Mouse (Mus musculus): ENCODE results near the gene Dapk1.

Gene Dapk1

DNA sequence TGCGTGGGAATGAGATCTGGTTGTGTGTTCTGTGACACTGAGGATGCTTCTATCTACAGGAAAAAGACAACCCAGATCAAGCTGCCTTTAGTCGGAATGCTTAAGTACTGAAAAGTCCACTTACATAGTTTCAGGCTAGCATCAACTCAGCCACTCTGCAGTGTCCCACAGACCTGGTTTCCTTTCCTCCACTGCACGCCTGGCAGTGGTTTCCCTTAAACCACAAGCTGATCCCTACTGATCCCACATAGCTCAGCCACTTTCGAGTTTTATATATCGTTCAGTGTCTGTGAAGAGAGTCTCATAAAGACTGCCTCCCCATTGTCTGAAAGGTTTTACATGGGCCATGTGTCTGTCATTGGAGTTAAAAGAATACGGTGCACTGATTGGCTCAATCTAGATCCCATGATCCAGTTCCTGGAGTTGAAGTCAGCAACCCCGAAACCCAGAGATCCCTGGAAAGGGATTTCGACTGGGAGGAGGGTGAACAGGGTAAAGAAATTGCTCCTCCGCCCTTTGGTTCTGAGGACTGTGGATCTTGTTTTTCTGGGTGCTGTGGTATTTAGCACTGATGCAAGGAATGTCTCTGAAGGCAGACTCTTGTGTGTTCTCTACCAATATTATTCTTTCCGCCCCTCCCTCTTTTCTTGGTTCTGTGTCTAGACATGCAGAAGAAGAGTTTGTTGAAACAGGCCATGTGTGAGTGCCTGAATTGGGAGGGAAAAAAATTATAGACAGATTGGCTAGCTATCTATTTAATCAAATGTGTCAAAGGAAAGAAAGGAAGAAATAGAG is 93.6 kb downstream of the Dapk1 start:
- CTCF ChIA-PET = no interaction called here

DNA sequence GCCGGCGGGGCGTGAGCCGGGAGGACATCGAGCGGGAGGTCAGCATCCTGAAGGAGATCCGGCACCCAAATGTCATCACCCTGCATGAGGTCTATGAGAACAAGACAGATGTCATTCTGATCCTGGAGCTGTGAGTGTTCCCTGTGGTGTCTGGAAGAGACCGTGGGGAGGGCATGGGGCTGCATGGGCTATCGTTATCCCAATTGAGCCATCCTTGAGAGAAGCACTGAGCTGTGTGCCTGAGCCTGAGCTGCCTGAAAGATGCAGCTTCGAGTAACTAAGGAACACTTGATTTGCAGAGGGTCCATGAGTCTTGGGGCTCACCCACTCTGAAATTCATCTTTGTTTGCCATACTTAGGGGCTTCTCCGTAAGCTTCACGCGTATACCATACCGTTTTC is 94.6 kb downstream of the Dapk1 start:
- CTCF ChIA-PET = no interaction called here

DNA sequence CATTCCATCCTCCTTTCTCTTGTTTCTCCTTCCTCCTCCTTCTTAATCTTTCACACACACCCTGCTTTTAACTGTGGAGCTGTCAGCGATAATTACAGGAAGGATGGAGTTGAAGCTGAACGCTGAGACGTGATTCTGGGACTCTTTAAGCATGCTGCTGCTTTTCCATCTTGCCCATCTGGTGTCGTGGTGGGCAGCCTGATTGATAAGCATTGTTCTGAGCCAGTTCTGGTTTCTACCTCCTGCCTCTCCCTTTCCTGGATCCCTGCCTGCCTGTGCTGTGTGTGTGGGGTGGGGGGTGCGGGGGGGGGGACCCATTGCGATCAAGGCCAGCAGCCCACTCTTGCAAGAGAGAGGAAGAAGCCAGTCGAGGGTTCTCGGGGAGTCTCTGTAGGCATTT is 95.0 kb downstream of the Dapk1 start:
- CTCF ChIA-PET = no interaction called here

GRCm38 (mm10) chr13:60698021-60698420 is 96.3 kb downstream of the Dapk1 start:
- CTCF ChIA-PET = no interaction called here

DNA sequence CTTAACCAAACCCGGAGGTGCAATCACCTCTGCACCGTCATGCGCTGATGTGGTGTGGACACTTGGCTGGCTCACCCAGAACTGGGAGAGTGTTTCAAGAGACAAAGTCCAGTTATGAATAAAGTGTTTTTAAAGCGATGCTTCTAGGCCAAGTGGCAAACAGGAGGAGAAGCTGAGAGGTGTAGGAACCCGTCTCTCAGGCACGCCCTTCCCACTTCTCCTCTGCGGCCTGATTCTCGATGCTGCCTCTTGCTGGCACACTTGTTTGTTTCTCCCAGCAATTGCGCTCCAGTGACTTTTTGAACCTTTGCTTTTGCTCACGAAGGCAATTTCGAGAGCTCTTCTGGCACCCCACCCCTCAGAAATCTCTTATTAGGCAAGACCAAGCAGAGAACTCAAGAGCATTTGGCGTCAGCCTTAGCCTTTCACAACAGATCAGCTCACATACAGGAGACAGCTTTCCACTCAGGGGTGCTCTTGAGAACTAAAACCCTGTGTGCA is 100.0 kb downstream of the Dapk1 start:
- CTCF ChIA-PET = no interaction called here

DNA sequence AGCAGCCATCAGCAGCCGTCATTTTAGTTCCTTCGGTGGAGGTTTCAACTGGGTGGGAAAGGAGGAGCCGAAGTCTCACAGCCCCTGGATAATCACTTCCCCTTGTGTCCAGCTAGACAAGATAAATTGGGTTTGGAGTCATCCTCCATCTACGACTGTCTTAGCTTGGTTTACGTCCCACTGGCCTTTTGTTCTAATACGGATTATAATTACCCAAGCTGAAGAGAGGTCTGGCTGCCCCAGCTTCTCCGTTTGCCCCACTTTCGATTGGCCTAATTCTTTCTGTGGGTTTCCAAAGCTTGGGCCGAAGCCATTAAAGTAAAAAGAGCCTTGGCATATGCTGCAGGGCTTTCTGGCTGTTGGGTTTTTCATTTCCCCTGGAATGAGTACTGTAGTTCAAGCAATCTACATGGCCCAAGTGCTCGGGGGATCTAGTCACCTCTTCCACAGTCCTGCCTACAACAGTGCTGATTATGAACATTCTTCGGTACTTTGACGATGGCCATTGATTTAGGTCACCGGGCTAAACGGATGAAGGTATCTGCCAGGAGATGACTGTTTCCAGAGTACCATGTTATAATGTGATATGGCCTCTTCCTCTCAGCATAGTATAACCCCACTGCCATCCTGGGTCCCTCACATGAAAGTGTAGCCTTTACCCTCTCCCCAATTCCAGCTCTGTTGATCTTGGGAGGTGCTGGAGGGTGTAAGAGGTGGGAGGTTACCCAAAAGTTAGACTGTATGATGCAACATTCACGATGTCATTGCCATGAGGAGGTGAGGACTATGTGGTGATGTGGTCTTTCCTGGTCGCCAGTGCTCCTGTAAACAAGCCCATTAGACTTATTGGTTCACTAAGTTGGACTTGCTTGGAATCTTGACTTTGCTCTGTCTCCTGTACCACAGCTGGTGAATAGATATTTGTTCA is 106.1 kb downstream of the Dapk1 start:
- CTCF ChIA-PET = no interaction called here

DNA sequence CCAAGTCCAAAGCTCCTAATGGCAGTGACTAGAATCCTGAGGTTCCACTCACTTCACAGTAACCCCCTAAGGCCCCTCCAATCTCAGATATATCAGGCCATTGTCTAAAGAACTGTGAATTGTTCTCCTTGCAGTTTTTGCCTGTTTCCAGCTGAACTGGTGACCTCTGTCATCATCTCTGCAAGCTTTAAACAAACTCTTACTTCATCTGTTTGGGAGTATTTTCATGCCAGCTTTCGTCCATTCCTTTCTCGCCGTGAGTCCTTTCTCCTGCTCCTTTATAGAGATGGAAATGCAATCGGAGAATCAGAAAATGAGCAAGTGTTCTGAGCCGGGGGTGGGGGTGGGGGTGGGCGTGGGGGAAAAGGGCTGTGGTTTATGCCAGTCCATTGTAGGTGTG is 107.4 kb downstream of the Dapk1 start:
- CTCF ChIA-PET = no interaction called here

DNA sequence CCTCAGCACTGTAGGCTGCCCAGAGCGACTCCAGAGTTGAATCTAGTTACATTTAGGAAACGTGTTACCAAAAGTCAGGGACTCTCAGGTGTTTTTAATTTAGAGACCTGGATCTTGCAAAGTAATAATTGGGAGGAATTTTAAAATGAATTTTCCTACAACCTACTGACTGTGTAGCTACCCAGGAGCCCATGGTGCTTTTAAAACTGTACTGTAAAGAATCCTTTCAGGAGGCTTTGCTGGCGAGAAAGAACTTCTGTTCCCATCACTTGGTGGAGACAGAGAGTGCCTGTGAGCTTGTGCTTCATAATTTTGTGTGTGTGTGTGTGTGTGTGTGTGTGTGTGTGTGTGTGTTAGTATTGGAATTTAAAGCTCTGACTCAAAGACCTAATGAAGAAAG is 109.2 kb downstream of the Dapk1 start:
- CTCF ChIA-PET = no interaction called here

GRCm38 (mm10) chr13:60713537-60713936 is 111.8 kb downstream of the Dapk1 start:
- CTCF ChIA-PET = no interaction called here

- CTCF ChIA-PET = no interaction called here
Observed at GRCm38 (mm10) chr13:60716107-60716506, 114.4 kb downstream of the Dapk1 start.

DNA sequence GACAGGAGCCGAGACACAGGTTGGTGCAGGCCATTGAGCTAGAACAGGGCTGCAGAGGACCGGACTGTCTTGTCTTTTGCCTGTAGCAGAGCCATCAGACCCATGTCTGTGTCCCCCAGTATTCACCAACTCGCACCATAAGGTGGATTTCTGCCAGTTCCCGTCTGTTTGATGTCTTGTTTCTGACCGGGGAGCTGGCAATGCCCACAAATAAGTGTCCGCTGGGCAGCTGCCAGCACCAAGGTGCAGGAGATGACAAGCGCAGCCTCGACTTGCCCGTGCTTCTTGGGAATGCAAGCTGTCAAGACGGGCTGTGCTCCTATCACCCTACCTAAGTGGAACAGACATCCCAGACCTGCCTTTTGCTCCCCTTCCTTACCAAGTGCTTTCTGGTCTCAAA is 115.7 kb downstream of the Dapk1 start:
- CTCF ChIA-PET = no interaction called here

GRCm38 (mm10) chr13:60719581-60719980 is 117.8 kb downstream of the Dapk1 start:
- CTCF ChIA-PET = no interaction called here

- CTCF ChIA-PET = no interaction called here
Observed at GRCm38 (mm10) chr13:60722763-60723162, 121.0 kb downstream of the Dapk1 start.

DNA sequence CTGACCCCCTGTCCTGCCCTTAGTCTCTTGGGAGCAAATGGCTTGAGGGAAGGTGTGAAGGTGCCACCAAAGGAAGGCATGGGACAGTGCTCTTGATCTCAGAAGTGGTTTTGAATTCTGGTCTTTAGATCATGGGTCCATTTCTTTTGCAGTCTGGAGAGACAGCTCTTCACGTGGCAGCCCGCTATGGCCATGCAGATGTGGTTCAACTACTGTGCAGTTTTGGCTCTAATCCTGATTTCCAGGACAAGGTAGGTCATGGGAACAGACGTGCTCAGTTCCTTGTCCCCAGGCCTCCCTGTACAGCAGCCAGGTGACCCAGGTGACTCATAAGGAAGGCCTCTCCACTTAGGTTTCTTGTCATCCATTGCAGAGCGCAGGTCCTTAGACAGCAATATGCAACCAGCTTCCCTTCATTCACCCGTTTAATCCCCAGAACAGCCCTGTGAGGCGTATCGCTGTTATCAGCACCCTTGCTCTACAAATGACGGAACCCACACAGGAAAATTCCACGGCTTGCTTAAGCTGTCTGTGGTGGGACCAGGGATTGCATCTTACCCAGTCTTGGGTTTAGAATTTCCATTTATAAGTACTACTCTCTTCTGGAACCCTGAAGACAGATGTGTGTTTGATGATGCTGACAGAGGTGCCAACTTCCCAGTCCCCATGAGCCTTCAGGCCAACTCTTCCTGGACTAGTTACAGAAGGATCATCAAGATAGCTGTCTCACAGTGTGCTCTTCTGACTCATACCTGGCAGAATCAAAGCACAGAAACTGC is 126.7 kb downstream of the Dapk1 start:
- CTCF ChIA-PET = no interaction called here

DNA sequence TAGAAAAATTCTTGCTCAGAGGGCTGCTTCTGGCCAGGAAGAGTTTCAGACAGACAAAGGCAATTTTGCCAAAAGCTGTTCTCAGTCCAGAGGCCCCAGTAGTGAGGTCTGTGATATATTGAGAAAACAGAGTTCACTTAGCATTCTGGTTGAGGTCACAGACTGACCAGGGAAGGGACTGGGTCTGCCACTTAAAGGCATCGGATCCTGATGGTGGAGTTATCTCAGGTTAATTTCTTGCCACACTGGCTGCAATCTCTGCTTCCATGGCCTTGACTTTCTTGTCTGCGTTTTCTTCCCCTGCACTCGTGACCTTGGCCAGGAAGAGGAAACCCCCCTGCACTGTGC is 127.3 kb downstream of the Dapk1 start:
- CTCF ChIA-PET = no interaction called here

- CTCF ChIA-PET = no interaction called here
Observed at GRCm38 (mm10) chr13:60730587-60730986, 128.8 kb downstream of the Dapk1 start.

GRCm38 (mm10) chr13:60731001-60731400 is 129.3 kb downstream of the Dapk1 start:
- CTCF ChIA-PET = no interaction called here

DNA sequence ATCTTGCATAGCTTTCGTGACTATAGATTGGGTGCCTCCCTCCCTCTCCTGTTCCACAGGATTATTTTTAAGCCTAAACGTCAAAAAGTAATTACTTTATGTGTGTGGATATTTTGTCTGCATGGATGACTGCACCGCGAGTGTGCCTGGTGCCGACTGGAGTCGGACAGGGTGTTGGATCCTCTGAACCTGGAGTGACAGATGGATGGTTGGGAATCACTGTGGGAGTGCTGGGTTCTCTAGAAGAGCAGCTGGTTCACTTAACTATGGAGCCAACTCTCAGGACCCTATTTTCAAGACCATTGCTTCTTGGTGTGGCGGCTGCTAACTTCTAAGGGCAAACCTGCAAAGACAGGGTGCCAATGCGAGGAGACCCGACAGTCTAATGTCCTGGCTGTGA is 133.6 kb downstream of the Dapk1 start:
- CTCF ChIA-PET = no interaction called here

DNA sequence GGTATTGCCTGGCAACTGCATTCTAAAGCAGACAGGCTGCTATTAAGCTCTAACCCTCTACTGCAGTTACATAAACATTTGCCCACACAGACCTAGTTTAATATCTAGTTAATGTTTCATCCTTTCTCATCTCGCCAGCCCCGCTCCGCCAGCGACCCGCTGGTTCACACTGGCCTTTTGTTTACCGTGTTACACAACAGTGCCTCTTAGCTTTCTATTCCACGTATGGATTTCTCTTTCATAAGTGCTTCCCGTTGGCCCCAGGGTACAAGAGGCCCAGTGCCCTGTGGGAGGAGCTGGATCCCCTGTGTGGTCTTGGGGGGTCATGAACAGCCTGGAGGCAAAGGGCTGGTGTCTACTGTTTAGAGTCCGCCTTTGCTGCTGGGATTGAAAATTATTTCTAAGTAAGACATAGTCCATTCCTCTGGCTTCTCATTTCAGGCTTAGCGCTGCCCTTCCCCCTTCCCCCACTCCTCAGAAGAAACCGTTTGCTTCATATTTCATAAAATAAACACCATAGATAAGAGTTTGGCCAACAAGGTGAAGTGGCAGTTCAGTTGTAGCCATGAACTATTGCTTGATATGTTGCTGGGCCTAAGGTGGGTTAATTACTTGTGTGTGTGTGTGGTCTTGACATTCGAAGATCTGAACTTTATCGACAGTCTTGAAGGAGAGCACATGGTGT is 134.8 kb downstream of the Dapk1 start:
- CTCF ChIA-PET = no interaction called here

DNA sequence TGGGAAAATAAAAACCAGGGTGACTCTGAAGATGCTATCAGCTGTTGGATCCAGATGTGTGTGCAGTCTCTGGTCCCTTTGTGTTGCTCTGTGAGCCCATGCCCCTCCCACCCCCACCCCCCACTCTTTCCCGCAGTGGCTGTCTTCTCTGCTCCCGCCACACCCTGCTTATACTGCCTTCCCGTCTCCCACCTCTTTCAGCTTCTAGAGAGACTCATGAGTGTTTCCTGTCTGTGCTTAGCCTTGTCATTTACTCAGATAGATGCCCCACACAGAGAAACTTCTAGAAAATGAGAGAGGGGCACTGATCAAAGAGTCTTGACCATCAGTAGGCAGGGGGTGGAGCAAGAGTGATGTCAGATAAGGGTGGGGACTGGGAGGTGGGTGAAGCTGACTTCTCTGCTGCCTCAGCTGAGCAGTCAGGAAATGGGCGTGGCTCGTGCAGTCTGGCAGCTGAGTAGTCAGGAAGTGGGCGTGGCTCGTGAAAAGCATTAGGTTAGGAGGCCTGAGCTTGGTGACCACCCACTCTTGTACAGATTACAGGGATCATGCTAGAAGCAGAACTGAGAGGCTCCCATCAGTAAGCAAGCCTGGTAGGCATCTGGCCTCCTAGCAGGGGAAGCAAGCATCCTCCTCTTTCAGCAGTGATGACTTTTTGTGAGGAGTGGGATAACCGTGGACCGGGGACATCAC is 136.0 kb downstream of the Dapk1 start:
- CTCF ChIA-PET = interaction anchor here (1.0 kb wide), 1 partner anchor 8 kb away, joined by 4 read pairs; no protein-coding TSS in a partner anchor

- CTCF ChIA-PET = no interaction called here
Observed at GRCm38 (mm10) chr13:60738429-60738828, 136.7 kb downstream of the Dapk1 start.

Data from spleen, embryonic (tissue).